ENCODE assay signal across 9 mouse cellular contexts in genomic region chr19:33065274-33066200, GRCm38 (mm10).
DNase-seq lines count a peak whose midpoint lies in the region; ATAC-seq and TF ChIP-seq lines count a peak whose summit lies in the region.
"Had no signal": no experiment of that assay in that cellular context is flagged by ENCODE, and none has a peak within 500 bp of the region (broad histone marks: within the 10 kb centered on the region; RNA-seq: fewer than 3 reads in every experiment).

No protein-coding gene starts in this region.

- no peak overlapping the region for H3K4me3 ChIP-seq in heart, adult 2 months
- H3K4me3 ChIP-seq in heart, embryonic 12.5 days: no peak overlapping the region
- H3K4me3 ChIP-seq in left cerebral cortex, adult 2 months: no peak overlapping the region
- H3K4me3 ChIP-seq in lung, embryonic 16.5 days (ENCODE audit: low read length): no peak overlapping the region
- no peak overlapping the region for H3K4me3 ChIP-seq in forebrain, embryonic 14.5 days (ENCODE audit: low read depth, low read length)
- H3K4me3 ChIP-seq: heart, embryonic 10.5 days had no signal

- H3K27me3 ChIP-seq in heart, adult 2 months (ENCODE audit: control insufficient read depth, insufficient read depth, low read length): no peaks in the 10 kb centered on the region
- no peaks in the 10 kb centered on the region; the same call in 1 of the 2 replicates for H3K27me3 ChIP-seq in heart, embryonic 12.5 days (replicated peaks)
- H3K27me3 ChIP-seq in lung, embryonic 16.5 days (ENCODE audit: control insufficient read depth, insufficient read depth, low read depth, low read length): no peaks in the 10 kb centered on the region
- H3K27me3 ChIP-seq in forebrain, embryonic 14.5 days (replicated peaks; ENCODE audit: control insufficient read depth, insufficient read depth, low read length): no peaks in the 10 kb centered on the region

- no peak for TF ChIP-seq CTCF in heart, adult 2 months (IDR thresholded peaks at IDR 0.05)
- no peak for TF ChIP-seq CTCF in left cerebral cortex, adult 2 months (IDR thresholded peaks at IDR 0.05)

- peak overlapping the region; percentile 24; the same call in 1 of the 2 replicates for H3K27ac ChIP-seq in heart, adult 2 months
- H3K27ac ChIP-seq in heart, embryonic 12.5 days (ENCODE audit: poor library complexity, severe bottlenecking): no peak overlapping the region
- peak overlapping the region; percentile 24; the same call in 1 of the 2 replicates for H3K27ac ChIP-seq in left cerebral cortex, adult 2 months
- H3K27ac ChIP-seq in lung, embryonic 16.5 days (ENCODE audit: low read length): peak overlapping the region; percentile 62
- H3K27ac ChIP-seq in forebrain, embryonic 14.5 days (ENCODE audit: low read depth, low read length): no peak overlapping the region
- H3K27ac ChIP-seq: heart, embryonic 10.5 days had no signal

- intact Hi-C loops in heart, adult 2 months (cut with DNase I): no loop called here
- intact Hi-C loops in left cerebral cortex, adult 2 months (cut with DNase I): no loop called here

- ATAC-seq in heart, embryonic 12.5 days (ENCODE audit: insufficient number of reproducible peaks, low FRiP score): no peak
- ATAC-seq in lung, embryonic 16.5 days (ENCODE audit: low read depth): peak; percentile 54; the same call in 1 of the 2 replicates
- ATAC-seq in forebrain, embryonic 14.5 days: no peak

- H3K36me3 ChIP-seq in heart, adult 2 months (ENCODE audit: control insufficient read depth, insufficient read depth, low read length): no peaks in the 10 kb centered on the region
- no peaks in the 10 kb centered on the region for H3K36me3 ChIP-seq in heart, embryonic 12.5 days
- no peaks in the 10 kb centered on the region for H3K36me3 ChIP-seq in lung, embryonic 16.5 days (ENCODE audit: control insufficient read depth, insufficient read depth, low read length)
- H3K36me3 ChIP-seq in forebrain, embryonic 14.5 days (ENCODE audit: control insufficient read depth, insufficient read depth, low read length): no peaks in the 10 kb centered on the region
- H3K36me3 ChIP-seq: heart, embryonic 10.5 days had no signal

- H3K9me3 ChIP-seq in heart, embryonic 12.5 days (replicated peaks): no peaks in the 10 kb centered on the region
- no peaks in the 10 kb centered on the region for H3K9me3 ChIP-seq in lung, embryonic 16.5 days (ENCODE audit: control insufficient read depth, low read length)
- H3K9me3 ChIP-seq in forebrain, embryonic 14.5 days (replicated peaks; ENCODE audit: control insufficient read depth, low read length): no peaks in the 10 kb centered on the region
- H3K9me3 ChIP-seq: heart, embryonic 10.5 days had no signal

- no peak for TF ChIP-seq EP300 in heart, adult 2 months (IDR thresholded peaks at IDR 0.05; ENCODE audit: insufficient read depth, low read depth, low read length)

- DNase-seq in heart, adult 2 months: no peak
- DNase-seq in left cerebral cortex, adult 2 months (ENCODE audit: extremely low spot score in 1 of 2, low spot score in 2 of 2): no peak
- DNase-seq in left cerebral cortex, adult 9 months (ENCODE audit: low spot score in 2 of 2): no peak
- peak; percentile 31 for DNase-seq in brain, adult 2 months (ENCODE audit: low read depth, low spot score)
- DNase-seq in layer of hippocampus, adult 11-12 months (ENCODE audit: low spot score): no peak
- DNase-seq in forebrain, embryonic 14.5 days (ENCODE audit: low spot score): no peak

- no peak overlapping the region for H3K9ac ChIP-seq in heart, adult 2 months (ENCODE audit: low read depth, low read length)
- no peak overlapping the region for H3K9ac ChIP-seq in heart, embryonic 12.5 days
- H3K9ac ChIP-seq in lung, embryonic 16.5 days (ENCODE audit: low read length): no peak overlapping the region
- no peak overlapping the region for H3K9ac ChIP-seq in forebrain, embryonic 14.5 days (ENCODE audit: low read length)

- H3K4me2 ChIP-seq in heart, embryonic 12.5 days: no peak overlapping the region
- no peak overlapping the region for H3K4me2 ChIP-seq in lung, embryonic 16.5 days (ENCODE audit: low read depth, low read length)
- no peak overlapping the region for H3K4me2 ChIP-seq in forebrain, embryonic 14.5 days (ENCODE audit: low read length)

- H3K4me1 ChIP-seq in heart, adult 2 months (ENCODE audit: control insufficient read depth, insufficient read depth, low read length): no peaks in the 10 kb centered on the region; the same call in 1 of the 2 replicates
- no peaks in the 10 kb centered on the region for H3K4me1 ChIP-seq in heart, embryonic 12.5 days (replicated peaks)
- peaks cover 11% of the 10 kb centered on the region; the same call in 1 of the 2 replicates for H3K4me1 ChIP-seq in lung, embryonic 16.5 days (replicated peaks; ENCODE audit: control insufficient read depth, insufficient read depth, low read length)
- H3K4me1 ChIP-seq in forebrain, embryonic 14.5 days (ENCODE audit: control insufficient read depth, insufficient read depth, low read length): no peaks in the 10 kb centered on the region
- H3K4me1 ChIP-seq: heart, embryonic 10.5 days had no signal

- WGBS in heart, adult 2 months: 72% methylated on average over 19 of the region's 19 CpGs
- WGBS in heart, embryonic 12.5 days: 75% methylated on average over 19 of the region's 19 CpGs
- 51% methylated on average over 19 of the region's 19 CpGs for WGBS in lung, embryonic 16.5 days
- WGBS in forebrain, embryonic 14.5 days: 72% methylated on average over 19 of the region's 19 CpGs

- H3K79me2 ChIP-seq in heart, adult 2 months (replicated peaks; ENCODE audit: control insufficient read depth, insufficient read depth, low read length): no peaks in the 10 kb centered on the region

- no peak for TF ChIP-seq POLR2A in heart, adult 2 months (IDR thresholded peaks at IDR 0.05; ENCODE audit: insufficient read depth, low read depth, low read length)

Comparison
In these comparisons a context has a peak if more than half of its experiments do, and no peak if none do; other contexts are left out.
1. H3K27ac ChIP-seq: peak in heart, adult 2 months (single experiment), left cerebral cortex, adult 2 months (single experiment) and lung, embryonic 16.5 days (single experiment); none in heart, embryonic 12.5 days (single experiment) and forebrain, embryonic 14.5 days (single experiment).